Comparison of ENCODE assay signal across 8 mouse cellular contexts in the genomic region with DNA sequence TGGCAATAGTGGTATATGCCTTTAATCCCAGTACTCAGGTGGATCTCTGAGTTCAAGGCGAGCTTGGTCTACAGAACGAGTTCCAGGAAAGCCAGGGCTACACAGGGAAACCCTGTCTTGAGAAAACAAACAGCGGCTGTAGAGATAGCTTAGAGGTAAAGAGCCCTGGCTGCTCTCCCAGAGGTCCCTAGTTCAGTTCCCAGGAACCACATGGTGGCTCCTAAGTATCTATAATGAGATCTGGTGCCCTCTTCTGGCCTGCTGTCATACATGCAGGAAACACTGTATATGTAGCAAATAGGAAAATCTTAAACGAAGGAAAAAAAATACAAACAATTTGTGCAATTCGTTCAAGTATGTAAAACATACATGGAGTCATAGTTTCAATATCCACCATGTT.
DNase-seq lines count a peak whose midpoint lies in the region; TF ChIP-seq lines count a peak whose summit lies in the region.

No protein-coding gene starts in this region.

- peak; percentile 63 for TF ChIP-seq CTCF in gastrocnemius, adult 2 months (IDR thresholded peaks at IDR 0.05)

- intact Hi-C loops in gastrocnemius, adult 2 months (cut with DNase I), result loop anchor here (5.0 kb wide), 1 partner anchor 96 kb away; no protein-coding TSS in a partner anchor

- H3K27ac ChIP-seq in gastrocnemius, adult 2 months, result no peak overlapping the region

- no peak overlapping the region for H3K4me3 ChIP-seq in gastrocnemius, adult 2 months

- DNase-seq in gastrocnemius, adult 2 months, result no peak
- DNase-seq in gastrocnemius, postnatal 25 days, result no peak
- peak; percentile 32 for DNase-seq in thymus, postnatal 14 days
- DNase-seq in thymus, postnatal 10 days (ENCODE audit: low spot score in 2 of 2), result no peak
- DNase-seq in forelimb bud, embryonic 11.5 days (ENCODE audit: low read depth, low spot score), result peak; percentile 12
- no peak for DNase-seq in neural tube, embryonic 10.5 days (ENCODE audit: extremely low spot score, low spot score)
- DNase-seq in cerebellum, adult 9-10 months, result no peak
- no peak for DNase-seq in cerebellum, adult 9-11 months

Comparison
In these comparisons a context has a peak if more than half of its experiments do, and no peak if none do; other contexts are left out.
1. DNase-seq: peak in thymus, postnatal 14 days (single experiment) and forelimb bud, embryonic 11.5 days (single experiment); none in gastrocnemius, adult 2 months (single experiment), gastrocnemius, postnatal 25 days (single experiment), thymus, postnatal 10 days (0 of 2), neural tube, embryonic 10.5 days (single experiment), cerebellum, adult 9-10 months (single experiment) and cerebellum, adult 9-11 months (single experiment).